Mouse (Mus musculus): ENCODE measurements around the gene C1rb.
"Not testable (repeated sequence)": the region's sequence is repeated elsewhere in the genome, so short reads cannot be mapped to it uniquely, and the experiment has no call there.

Gene C1rb

DNA sequence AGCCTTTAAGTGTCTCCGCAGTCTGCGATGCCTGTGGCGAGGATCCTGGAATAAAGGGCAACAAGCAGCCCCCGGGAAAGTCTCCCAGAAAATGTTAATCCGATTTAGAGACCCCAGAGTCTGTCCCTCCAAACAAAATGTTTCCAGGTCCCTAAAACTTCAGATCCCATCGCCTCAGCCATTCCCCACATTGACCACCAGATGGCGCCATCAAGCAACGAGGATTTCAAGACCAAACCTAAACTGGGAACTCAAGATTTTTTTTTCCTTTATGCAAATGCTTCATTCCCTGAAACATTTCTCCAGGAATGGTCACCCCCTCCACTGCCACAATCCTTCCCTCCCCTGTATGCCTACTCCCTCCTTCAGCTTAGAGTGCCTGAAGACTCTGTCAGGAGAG, at the start of gene C1rb:
Gene C1rb (plus strand): TSS at position 269 of the 400 bp plus-strand sequence.
- peak; percentile 70 for DNase-seq (ENCODE audit: low spot score)

DNA sequence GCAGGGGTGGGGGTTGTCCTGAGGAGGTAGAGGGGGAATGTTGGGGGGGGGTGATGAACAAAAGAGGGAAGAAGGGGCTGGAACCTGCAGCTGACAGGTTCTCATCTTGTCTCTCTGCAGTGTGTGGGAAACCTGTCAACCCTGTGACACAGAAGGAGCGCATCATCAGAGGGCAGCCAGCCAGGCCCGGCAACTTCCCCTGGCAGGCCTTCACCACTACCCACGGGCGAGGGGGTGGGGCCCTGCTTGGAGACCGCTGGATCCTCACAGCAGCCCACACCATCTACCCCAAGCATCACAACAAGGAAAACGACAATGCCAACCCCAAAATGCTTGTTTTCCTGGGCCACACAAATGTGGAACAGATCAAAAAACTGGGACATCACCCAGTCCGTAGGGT, 48.0 kb upstream of the C1rb start:
- not testable (repeated sequence) for DNase-seq (ENCODE audit: low spot score)

DNA sequence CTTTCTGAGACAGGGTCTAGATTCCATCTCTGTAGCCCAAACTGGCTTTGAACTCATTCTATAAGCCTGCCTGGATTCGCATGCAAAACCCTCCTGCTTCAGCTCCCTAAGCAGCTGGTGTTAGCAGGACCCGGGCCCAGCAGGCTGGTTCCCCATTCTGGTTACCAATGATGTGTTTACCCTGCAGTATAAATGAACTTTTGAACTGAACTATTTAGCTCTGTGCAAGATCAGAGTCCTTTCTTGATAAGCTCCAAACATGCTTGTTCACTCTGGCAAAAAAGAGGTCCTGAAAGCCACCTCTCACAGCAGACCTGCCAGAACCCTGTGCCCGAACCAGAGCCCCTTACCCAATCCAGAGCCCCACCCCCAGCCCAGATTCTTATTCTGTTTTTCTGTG, 42.2 kb upstream of the C1rb start:
- DNase-seq (ENCODE audit: low spot score), result no peak

DNA sequence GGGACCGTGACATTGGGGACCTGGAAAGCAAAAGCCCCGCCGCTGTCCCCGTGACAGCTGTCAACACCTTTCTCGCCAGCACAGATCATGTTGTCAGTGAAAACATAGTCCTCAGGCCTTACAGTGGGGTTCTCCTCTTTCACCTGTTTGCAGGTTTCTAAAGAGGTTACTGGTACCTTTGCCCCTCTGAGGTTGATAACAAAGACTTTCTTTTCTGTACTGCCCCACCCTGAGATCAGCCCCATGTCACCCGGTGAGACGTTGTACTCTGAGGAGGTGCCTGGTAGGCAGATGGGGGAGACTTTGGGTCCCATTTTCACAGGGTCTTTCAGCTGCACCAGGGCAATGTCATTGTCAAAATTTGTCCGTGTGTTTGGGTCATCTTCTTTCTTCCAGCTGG, 39.0 kb upstream of the C1rb start:
- DNase-seq (ENCODE audit: low spot score), result no peak

DNA sequence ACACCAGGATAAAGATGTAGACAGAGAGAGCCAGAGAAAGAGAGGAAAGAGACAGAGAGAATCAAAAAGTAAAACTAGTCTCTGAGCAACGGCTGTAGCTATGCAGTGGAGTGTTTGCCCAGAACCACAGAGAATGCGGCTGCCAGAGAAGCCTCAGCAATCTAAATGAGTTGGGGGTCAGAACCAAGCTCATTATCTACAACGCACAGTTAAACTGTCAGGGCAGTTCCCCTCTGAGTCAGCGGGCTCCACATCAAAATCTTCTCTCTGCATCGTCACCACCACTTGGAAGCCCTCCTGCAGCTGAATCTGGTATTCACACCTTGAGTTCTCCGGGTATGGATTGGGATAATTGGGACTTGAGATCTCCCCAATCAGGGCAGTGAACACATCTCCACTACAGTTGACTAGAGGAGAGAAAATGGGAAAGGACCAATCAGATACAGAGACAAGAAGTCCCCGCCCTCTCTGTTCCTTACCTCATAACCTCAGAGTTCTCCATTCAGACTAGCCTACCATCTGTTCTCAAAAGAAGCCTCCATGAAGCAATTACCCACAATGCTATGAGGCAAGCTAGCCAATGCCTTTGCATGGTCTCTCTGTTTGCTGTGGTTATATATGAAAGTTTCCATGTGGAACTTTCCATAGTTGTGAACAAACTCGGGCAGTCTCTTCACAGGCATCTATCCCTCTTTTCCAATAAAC, 33.8 kb upstream of the C1rb start:
- not testable (repeated sequence) for DNase-seq (ENCODE audit: low spot score)

DNA sequence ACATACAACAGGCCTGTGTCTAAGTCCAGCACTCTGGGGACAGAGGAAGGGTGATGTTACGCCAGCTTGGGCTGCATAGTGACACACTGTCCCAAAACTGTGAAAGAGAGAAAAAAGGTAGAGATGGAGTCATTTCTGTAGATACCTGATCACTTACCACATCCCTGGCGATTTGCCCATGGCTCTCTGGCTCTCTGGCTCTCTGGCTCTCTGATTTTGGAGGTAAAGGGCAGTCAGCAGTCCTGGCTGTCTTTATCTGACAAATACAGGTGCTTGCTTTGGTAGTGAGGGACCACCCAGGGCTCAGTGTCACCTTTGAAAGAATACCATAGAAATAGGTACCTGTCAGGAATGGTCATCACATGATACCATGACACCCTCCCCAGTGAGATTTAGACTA, 28.9 kb upstream of the C1rb start:
- not testable (repeated sequence) for DNase-seq (ENCODE audit: low spot score)

DNA sequence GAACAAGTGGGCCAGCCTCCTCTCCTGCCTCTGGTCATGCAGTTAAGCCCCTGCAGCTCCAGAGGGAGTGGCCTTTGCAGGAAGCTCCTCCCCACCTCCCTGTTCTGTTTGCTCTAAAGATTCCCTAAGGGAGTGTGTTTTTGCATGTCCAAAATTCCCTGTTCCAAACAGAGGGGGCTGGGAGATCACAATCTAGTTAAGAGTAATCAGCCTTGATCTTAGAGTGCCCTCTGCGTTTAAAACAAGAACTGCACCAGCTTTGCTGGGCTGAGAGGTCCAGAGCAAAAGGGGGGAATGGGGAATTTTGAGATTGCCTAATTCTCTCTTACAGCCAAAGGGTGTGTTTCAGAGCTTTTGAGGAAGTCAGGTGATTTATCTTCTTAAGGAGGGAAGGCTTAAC, 27.8 kb upstream of the C1rb start, which contains the start of gene C1s1:
Gene C1s1 (minus strand): TSS at position 76 of the 400 bp plus-strand sequence.
- DNase-seq (ENCODE audit: low spot score), result peak; percentile 69

DNA sequence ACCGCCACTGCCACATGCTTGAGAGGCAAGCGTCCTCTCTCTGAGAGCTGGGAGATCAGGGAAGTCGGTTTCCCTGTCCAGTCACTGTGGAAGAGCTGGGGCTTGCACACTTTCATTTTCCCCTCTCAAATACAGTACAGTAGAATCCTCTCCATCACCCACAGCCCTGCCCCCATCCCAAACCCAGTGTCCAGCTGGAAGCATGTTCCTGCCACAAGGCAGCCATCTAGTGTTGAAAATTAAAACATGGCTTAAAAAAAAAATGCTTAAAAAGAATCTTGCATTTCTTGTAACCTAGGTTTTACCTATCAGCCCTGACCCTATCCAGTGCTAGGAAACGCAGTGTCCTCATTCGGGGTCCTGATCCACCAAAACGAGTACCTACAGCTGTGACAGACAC, 25.6 kb upstream of the C1rb start:
- peak; percentile 15 for DNase-seq (ENCODE audit: low spot score)

DNA sequence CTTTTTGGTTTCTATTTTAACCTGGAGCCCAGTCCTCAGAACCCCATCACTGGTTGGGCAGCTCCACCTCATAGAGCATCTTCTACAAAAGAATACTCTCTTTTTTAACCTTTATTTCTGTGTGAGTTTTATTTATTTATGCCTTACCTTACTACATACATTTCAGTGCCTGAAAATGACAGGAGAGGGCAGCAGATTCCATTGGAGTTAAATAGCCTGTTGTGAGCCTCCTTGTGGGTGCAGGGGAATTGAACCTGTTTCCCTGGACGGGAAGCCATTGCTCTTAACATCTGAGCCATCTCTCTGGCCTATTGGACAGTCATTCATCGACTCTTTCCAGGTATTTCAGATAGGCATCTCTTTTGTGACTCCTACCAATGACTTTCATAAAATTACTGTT, 24.7 kb upstream of the C1rb start:
- no peak for DNase-seq (ENCODE audit: low spot score)

DNA sequence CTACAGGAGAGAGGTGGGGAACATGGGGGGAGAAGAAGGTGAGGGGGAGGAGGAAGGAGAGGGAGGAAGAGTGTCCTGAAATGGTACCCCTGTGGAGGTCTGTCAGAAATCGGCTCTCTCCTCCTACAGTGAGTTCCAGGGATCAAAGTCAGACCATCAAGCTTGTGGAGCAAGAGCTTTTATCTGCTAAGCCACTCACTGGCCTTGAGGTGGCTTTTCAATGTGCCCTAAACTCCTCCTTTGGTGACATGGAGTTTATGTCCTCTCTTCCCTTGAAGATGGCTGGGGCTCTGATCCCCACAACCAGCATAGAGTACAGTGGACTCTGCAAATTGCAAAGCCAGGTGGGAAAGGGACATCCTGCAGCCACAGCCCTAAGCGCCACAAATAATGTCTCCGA, 22.1 kb upstream of the C1rb start:
- DNase-seq (ENCODE audit: low spot score), result not testable (repeated sequence)

DNA sequence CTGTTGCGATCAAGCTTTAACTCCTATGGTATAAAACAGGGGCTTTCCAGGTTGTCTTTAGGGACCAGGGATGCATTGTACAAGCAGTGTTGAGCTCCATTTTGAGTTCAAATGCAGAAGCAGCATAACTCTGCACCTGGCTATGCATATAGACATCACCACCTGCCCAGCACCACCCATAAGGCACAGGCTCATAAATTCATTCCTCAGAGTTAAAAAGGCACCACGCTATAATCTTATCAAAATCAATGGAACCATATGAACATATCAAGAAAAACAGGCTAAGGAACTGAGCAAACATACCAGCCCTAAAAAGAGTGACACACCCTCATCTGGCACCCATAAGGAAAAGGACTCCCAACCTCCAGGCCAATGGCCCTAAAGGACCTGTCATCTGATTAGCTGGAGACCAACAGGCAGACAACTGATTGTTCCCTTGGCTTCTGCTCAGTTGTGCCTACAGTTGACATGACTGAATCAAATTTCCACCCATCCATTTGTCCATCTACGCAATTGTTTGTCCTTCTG, 21.0 kb upstream of the C1rb start:
- no peak for DNase-seq (ENCODE audit: low spot score)

DNA sequence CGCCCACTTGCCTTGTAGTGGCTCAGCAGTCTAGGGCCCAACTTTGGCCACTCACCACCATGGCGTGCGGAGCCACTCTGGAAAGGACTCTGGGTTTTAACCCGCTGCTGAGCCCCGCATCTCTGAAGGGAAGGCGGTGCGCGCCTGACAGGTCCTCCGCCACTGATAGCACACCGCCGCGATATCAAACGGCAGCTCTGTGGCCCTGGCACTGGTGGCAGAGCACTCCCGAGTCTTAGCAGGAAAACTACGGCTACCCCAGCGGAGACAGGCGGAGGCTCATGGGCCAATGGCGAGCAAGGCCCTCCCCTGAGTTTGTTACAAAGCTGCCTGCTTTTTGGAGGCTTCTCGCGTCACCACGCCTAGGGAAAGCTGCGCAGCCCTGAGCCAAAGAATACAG, 17.3 kb upstream of the C1rb start:
- DNase-seq (ENCODE audit: low spot score), result no peak

DNA sequence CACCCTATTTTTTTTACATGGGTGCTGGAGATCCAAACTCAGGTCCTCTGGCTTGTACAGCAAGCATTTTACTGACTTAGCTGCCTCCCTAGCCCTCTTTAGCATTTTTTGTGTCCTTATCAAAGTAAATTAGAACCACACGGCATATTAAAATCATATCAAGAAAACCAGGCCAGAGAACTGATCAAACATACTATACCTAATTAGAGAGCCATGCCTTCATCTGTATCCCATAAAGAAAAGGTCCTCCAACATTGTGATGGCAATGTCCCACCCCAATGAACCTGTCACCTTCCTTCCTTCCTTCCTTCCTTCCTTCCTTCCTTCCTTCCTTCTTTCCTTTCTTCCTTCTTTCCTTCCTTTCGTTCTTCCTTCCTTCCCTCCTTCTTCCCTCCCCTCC, 14.1 kb upstream of the C1rb start:
- not testable (repeated sequence) for DNase-seq (ENCODE audit: low spot score)

DNA sequence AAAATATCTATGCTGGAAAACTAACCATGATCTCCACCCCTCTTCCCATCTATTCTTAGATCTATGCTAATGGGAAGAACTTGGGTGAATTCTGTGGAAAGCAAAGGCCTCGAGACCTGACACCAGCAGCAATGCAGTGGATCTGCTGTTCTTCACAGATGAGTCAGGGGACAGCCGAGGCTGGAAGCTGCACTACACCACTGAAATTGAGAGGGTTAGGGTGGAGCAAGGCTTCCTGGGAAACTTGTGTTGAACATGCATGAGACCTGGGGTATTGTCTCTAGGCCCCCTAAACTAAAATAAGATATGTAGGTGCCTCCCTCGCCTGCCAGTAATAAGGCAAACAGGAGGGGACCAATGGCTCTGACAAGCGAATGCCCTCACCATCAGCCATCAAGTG, 8.9 kb upstream of the C1rb start:
- not testable (repeated sequence) for DNase-seq (ENCODE audit: low spot score)

DNA sequence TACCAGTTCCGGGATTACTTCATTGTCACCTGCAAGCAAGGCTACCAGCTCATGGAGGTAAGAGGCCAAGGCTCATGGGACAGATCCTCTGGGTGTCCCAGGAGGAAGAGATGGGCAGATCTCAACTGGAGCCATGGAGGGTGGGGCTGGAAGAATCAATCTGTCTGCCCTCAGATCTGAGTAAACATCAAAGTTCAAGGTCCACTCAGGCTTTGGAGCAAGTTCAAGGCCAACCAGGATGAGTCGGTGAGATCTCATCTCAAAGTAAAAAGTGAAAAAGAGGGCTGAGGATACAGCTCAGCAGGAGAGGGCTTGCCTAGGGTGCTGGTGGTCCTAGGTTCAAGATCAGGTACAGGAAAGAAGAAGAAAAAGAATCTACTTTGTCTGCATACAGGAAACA, 8.5 kb upstream of the C1rb start:
- not testable (repeated sequence) for DNase-seq (ENCODE audit: low spot score)

DNA sequence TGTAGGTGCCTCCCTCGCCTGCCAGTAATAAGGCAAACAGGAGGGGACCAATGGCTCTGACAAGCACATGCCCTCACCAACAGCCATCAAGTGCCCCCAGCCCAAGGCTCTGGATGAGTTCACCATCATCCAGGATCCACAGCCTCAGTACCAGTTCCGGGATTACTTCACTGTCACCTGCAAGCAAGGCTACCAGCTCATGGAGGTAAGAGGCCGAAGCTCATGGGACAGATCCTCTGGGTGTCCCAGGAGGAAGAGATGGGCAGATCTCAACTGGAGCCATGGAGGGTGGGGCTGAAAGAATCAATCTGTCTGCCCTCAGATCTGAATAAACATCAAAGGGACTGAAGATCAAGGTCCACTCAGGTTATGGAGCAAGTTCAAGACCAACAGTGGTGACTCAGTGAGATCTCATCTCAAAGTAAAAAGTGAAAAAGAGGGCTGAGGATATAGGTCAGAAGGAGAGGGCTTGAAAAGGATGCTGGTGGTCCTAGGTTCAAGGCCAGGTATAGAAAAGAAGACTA, 5.1 kb downstream of the C1rb start:
- not testable (repeated sequence) for DNase-seq (ENCODE audit: low spot score)

DNA sequence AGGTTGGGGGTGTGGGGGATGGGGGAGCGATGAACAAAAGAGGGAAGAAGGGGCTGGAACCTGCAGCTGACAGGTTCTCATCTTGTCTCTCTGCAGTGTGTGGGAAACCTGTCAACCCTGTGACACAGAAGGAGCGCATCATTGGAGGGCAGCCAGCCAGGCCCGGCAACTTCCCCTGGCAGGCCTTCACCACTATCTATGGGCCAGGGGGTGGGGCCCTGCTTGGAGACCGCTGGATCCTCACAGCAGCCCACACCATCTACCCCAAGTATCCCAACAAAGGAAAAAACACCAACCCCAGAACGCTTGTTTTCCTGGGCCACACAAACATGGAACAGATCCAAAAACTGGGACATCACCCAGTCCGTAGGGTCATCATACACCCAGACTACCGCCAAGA, 10.1 kb downstream of the C1rb start:
- not testable (repeated sequence) for DNase-seq (ENCODE audit: low spot score)

DNA sequence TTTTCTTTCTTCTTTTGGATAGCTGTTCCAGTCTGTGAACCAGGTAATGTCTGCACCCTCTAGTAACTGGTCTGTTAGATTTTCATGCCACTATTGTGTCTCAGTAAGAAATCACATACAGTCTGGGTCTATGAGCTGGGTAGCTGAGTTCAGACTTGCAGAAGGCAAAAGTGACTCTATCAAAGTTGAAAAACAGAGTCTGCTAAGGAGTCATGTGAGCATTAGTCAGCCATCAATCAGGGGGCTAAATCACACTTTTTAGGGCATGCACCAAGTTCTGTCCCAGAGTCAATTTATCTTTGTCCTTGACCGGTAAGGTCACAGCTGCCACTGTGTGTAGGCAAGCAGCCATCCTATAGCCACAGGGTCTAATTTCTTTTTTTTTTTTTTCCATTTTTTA, 12.1 kb downstream of the C1rb start:
- DNase-seq (ENCODE audit: low spot score), result no peak

DNA sequence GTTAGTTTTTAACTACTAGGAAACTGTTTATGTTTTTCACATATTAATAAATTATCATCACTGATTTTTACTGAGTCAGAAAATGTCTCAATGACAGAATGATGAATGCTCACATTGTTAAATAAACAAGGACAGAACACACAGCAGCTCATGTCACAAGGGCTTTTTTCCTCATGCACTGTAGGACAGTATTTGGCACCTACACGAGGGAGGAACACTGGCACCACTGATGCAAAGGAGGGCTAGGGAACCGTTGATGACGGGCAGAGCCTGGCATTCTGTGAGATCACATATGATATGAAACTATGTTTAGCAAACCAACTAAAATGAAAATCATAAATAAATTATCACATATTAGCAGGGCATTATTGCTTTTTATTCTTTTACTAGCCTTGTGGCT, 14.8 kb downstream of the C1rb start:
- no peak for DNase-seq (ENCODE audit: low spot score)

DNA sequence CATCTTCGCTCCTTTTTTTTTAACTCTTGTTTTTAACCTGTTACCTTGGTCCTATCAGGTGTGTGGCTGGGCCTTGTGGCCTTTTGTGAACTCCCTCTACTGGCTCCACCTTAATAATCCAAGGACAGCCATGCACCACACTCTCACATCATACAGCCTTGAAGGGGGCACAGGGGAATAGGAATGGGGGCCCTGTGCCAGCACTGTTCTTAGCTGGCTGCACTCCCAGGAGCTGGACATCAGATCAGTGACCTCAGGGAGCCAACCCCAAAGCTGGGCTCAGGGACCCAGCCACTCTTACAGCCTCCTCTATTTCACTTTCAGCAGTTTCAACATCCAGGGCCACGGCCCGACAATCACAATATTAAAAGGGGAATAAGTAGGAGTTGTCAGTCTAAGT, 15.7 kb downstream of the C1rb start:
- DNase-seq (ENCODE audit: low spot score), result no peak

DNA sequence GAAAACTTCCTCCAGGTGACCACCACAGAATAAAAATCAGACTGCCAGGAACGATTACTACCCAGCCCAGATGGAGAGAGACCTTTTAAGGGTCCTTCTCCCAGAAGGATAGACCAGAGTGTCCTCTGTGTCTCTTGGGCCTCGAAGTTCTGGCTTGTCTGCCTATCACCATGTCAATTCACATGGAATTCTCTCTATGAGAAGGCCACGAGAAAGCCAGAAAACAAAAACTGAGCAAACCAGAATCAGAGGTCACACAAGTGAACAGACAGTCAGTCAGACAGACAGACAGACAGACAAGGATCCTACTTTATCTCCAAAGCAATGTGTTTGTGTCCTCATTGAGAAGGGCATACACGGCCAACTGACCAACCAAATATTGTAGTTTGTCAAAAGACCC, 16.2 kb downstream of the C1rb start:
- DNase-seq (ENCODE audit: low spot score), result no peak

DNA sequence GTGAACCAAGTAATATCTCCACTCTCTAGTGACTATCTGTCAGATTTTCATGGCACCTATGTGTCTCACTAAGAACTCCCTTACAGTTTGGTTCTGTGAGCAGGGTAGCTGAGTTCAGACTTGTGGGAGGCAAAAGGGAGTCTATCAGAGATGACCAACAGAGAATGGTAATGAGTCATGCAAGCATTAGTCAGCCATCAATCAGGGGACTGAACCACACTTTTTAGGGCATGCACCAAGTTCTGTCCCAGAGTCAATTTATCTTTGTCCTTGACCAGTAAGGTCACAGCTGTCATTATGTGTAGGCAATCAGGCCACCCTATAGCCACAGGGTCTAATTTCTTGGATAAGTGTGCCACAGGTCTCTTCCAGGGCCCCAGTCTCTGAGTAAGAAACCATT, 18.7 kb downstream of the C1rb start:
- DNase-seq (ENCODE audit: low spot score), result no peak

DNA sequence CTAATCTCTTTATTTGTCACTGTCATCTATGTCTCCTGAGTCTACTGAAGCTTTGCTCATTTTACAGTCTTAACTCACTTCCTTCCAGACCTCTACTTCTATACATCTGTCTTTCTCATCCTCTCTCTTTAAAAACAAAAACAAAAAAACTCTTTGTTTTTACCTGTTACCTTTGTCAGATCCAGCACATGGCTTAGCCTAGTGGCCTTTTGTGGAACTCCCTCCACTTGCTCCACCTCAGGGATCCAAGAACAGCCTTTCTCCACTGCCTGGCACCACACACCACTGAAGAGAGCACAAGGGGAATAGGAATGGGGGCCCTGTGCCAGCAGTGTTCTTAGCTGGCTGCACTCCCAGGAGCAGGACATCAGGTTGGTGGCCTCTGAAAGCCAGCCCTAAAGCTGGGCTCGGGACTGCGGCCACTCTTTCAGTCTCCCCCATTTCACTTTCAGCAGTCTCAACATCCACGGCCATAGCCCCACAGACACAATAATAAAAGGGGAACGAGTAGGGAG, 22.1 kb downstream of the C1rb start:
- DNase-seq (ENCODE audit: low spot score), result no peak

DNA sequence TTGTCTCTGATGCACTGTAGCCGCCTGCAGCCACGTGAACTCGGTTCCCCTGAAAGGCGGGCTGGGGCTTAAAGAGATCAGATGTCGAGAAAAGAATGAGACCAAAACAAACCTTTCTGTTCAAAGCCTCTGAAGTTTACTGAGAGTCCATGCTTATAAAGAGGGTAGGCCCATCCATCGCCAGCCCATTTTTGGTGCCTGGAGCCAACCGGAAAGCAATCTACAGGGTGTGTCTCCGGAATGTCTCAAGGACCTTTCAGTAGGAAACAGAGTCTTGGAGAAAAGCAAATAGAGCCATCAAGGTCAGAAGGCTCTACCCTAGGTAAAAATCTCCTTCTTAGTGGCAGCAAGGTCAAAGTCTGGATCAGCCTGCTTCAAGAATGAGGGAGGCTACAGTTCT, 23.0 kb downstream of the C1rb start:
- DNase-seq (ENCODE audit: low spot score), result no peak
